Mouse (Mus musculus) hindbrain, embryonic 10.5 days (tissue): ENCODE data around the gene Paics. TPM values are rescaled to one million over a fixed set of nuclear protein-coding genes. Genes with fewer than 3 reads are reported as not detected.
"Not testable (repeated sequence)": the region's sequence is repeated elsewhere in the genome, so short reads cannot be mapped to it uniquely, and the experiment has no call there.

Experiments
- DNase-seq: peaks from one replicate; pipeline ENCODE4 v3.0.0-alpha.2; 2017; ENCODE audit warnings: low spot score
- H3K27ac ChIP-seq: fragments of 300-500 bp; sonication (generic); 2 replicates; pipeline ENCODE4 v1.5.1; 2016; ENCODE audit warnings: mild to moderate bottlenecking, moderate library complexity
- H3K27me3 ChIP-seq: fragments of 300-500 bp; sonication (generic); 2 replicates; pipeline ENCODE4 v1.6.1; 2016; ENCODE audit warnings: mild to moderate bottlenecking; ENCODE audit not compliant: poor library complexity, insufficient read depth, severe bottlenecking
- H3K36me3 ChIP-seq: fragments of 300-500 bp; sonication (generic); 2 replicates; pipeline ENCODE4 v1.6.1; 2016; ENCODE audit warnings: mild to moderate bottlenecking, moderate library complexity
- H3K4me1 ChIP-seq: fragments of 300-500 bp; sonication (generic); replicated peaks from 2 replicates; pipeline ENCODE4 v1.6.1; 2016; ENCODE audit warnings: mild to moderate bottlenecking
- H3K4me3 ChIP-seq: fragments of 300-500 bp; sonication (generic); 2 replicates; pipeline ENCODE4 v1.5.1; 2016; ENCODE audit warnings: mild to moderate bottlenecking, moderate library complexity
- H3K9me3 ChIP-seq: fragments of 300-500 bp; sonication (generic); 2 replicates; pipeline ENCODE4 v1.6.1; 2016; ENCODE audit warnings: mild to moderate bottlenecking, moderate library complexity
- WGBS: fragments of 180-500 bp; shearing (Covaris S2); methylation state at CpG from one replicate; pipeline ENCODE4 v1.1.7; 2016; 5-methylcytosine and 5-hydroxymethylcytosine counted together
- polyA plus RNA-seq: library from polyadenylated mRNA; unstranded; fragments of >200 nt; fragmentation: Nextera tagmentation; extraction: Ambion mirVana; gene quantifications from 2 replicates; pipeline ENCODE4 v1.2.1, GENCODE M21; 2016

The Paics gene
- 337 and 446 TPM in 2 replicates for polyA plus RNA-seq

- DNase-seq = peak; percentile 99
- peaks cover 50% of the 10 kb centered on the region for H3K4me1 ChIP-seq
- H3K4me3 ChIP-seq = peak within 1 kb of the TSS; percentile 68
- H3K36me3 ChIP-seq = peaks cover 59% of the 10 kb centered on the region
- H3K9me3 ChIP-seq = no peaks in the 10 kb centered on the region
- H3K27ac ChIP-seq = peak within 1 kb of the TSS; percentile 92
- no peaks in the 10 kb centered on the region for H3K27me3 ChIP-seq
- WGBS = under 1% methylated on average over 81 of the region's 81 CpGs
These were observed at the start of gene Paics, which contains the start of gene Ppat for GRCm38 (mm10) chr5:76951106-76952027. Gene Paics (plus strand): TSS chr5:76951307. Gene Ppat (minus strand): TSS chr5:76951578.

- H3K27ac ChIP-seq = no peak overlapping the region
- H3K9me3 ChIP-seq = no peaks in the 10 kb centered on the region
- no peak overlapping the region for H3K4me3 ChIP-seq
- DNase-seq = no peak
- H3K36me3 ChIP-seq = peaks cover 11% of the 10 kb centered on the region; the same call in 1 of the 2 replicates
- WGBS = 84% methylated on average over 4 of the region's 4 CpGs
- H3K27me3 ChIP-seq = no peaks in the 10 kb centered on the region
- peaks cover 12% of the 10 kb centered on the region for H3K4me1 ChIP-seq
These were observed 49.0 kb upstream of the Paics start for GRCm38 (mm10) chr5:76902131-76902530.

- WGBS = 4% methylated on average over 19 of the region's 19 CpGs
- no peaks in the 10 kb centered on the region for H3K9me3 ChIP-seq
- peak overlapping the region; percentile 80 for H3K4me3 ChIP-seq
- DNase-seq = peak; percentile 22
- H3K4me1 ChIP-seq = peaks cover 12% of the 10 kb centered on the region
- peak overlapping the region; percentile 93 for H3K27ac ChIP-seq
- H3K27me3 ChIP-seq = no peaks in the 10 kb centered on the region
- peaks cover 9% of the 10 kb centered on the region for H3K36me3 ChIP-seq
These were observed 46.2 kb upstream of the Paics start for GRCm38 (mm10) chr5:76904713-76905404.

- DNase-seq = peak; percentile 100
- WGBS = under 1% methylated on average over 47 of the region's 47 CpGs
- Histone ChIP-seq H3K4me1 (peaks cover 12% of the 10 kb centered on the region), H3K4me3 (peak within 1 kb of the TSS; percentile 80), H3K9me3 (no peaks in the 10 kb centered on the region), H3K27ac (peak within 1 kb of the TSS; percentile 93), H3K27me3 (no peaks in the 10 kb centered on the region), H3K36me3 (peaks cover 16% of the 10 kb centered on the region)
These were observed 45.5 kb upstream of the Paics start, which contains the start of gene Aasdh for GRCm38 (mm10) chr5:76905405-76906154. Gene Aasdh (minus strand): TSS chr5:76905514.

GRCm38 (mm10) chr5:76906155-76906499, 45.0 kb upstream of the Paics start:
- Histone ChIP-seq H3K4me1 (peaks cover 12% of the 10 kb centered on the region), H3K27ac (peak overlapping the region; percentile 93; the same call in 1 of the 2 replicates), H3K36me3 (peaks cover 15% of the 10 kb centered on the region), H3K27me3 (no peaks in the 10 kb centered on the region), H3K9me3 (no peaks in the 10 kb centered on the region), H3K4me3 (peak overlapping the region; percentile 80)
- no peak for DNase-seq
- 42% methylated on average over 3 of the region's 3 CpGs for WGBS

- WGBS = 84% methylated on average over 3 of the region's 3 CpGs
- Histone ChIP-seq H3K9me3 (no peaks in the 10 kb centered on the region), H3K27ac (no peak overlapping the region), H3K36me3 (peaks cover 29% of the 10 kb centered on the region), H3K27me3 (no peaks in the 10 kb centered on the region), H3K4me3 (no peak overlapping the region), H3K4me1 (peaks cover 6% of the 10 kb centered on the region)
- DNase-seq = no peak
These were observed 40.3 kb upstream of the Paics start for GRCm38 (mm10) chr5:76910807-76911206.

GRCm38 (mm10) chr5:76912522-76912921, 38.6 kb upstream of the Paics start:
- peaks cover 40% of the 10 kb centered on the region for H3K36me3 ChIP-seq
- not testable (repeated sequence) for H3K27me3 ChIP-seq, H3K4me3 ChIP-seq, H3K27ac ChIP-seq, H3K4me1 ChIP-seq, DNase-seq, H3K9me3 ChIP-seq
- WGBS = 87% methylated on average over 5 of the region's 5 CpGs

GRCm38 (mm10) chr5:76922833-76923232, 28.3 kb upstream of the Paics start:
- H3K4me1 ChIP-seq = no peaks in the 10 kb centered on the region
- peaks cover 8% of the 10 kb centered on the region; the same call in 1 of the 2 replicates for H3K9me3 ChIP-seq
- no peak overlapping the region for H3K27ac ChIP-seq
- WGBS = 85% methylated on average over 4 of the region's 4 CpGs
- H3K27me3 ChIP-seq = no peaks in the 10 kb centered on the region
- DNase-seq = no peak
- no peak overlapping the region for H3K4me3 ChIP-seq
- H3K36me3 ChIP-seq = peaks cover 100% of the 10 kb centered on the region

GRCm38 (mm10) chr5:76923428-76923827, 27.7 kb upstream of the Paics start:
- 94% methylated on average over 13 of the region's 13 CpGs for WGBS
- Histone ChIP-seq H3K27me3 (no peaks in the 10 kb centered on the region), H3K36me3 (peaks cover 100% of the 10 kb centered on the region), H3K9me3 (peaks cover 10% of the 10 kb centered on the region; the same call in 1 of the 2 replicates), H3K27ac (no peak overlapping the region), H3K4me3 (no peak overlapping the region), H3K4me1 (no peaks in the 10 kb centered on the region)
- no peak for DNase-seq

GRCm38 (mm10) chr5:76924296-76924695, 26.8 kb upstream of the Paics start:
- Histone ChIP-seq H3K36me3 (peaks cover 97% of the 10 kb centered on the region), H3K4me1 (no peaks in the 10 kb centered on the region), H3K27me3 (no peaks in the 10 kb centered on the region), H3K4me3 (no peak overlapping the region), H3K27ac (no peak overlapping the region), H3K9me3 (peaks cover 12% of the 10 kb centered on the region; the same call in 1 of the 2 replicates)
- no peak for DNase-seq
- 80% methylated on average over 1 of the region's 1 CpGs for WGBS

- H3K36me3 ChIP-seq = peaks cover 63% of the 10 kb centered on the region
- H3K4me1 ChIP-seq = no peaks in the 10 kb centered on the region
- no peaks in the 10 kb centered on the region for H3K27me3 ChIP-seq
- H3K9me3 ChIP-seq = peaks cover 12% of the 10 kb centered on the region; the same call in 1 of the 2 replicates
- H3K27ac ChIP-seq = no peak overlapping the region
- H3K4me3 ChIP-seq = no peak overlapping the region
- 87% methylated on average over 16 of the region's 16 CpGs for whole genome bisulfite sequencing
- DNase-seq = no peak
These were observed 22.8 kb upstream of the Paics start for GRCm38 (mm10) chr5:76928124-76928832.
